Mouse (Mus musculus) heart, embryonic 10.5 days (tissue): ENCODE data around the gene Daam1. TPM values are rescaled to one million over a fixed set of nuclear protein-coding genes. Genes with fewer than 3 reads are reported as not detected.

Experiments used
- DNase-seq: peaks from one replicate; pipeline ENCODE4 v3.0.0-alpha.2; 2017; ENCODE audit warnings: low spot score
- H3K27ac ChIP-seq: fragments of 300-500 bp; sonication (generic); 2 replicates; pipeline ENCODE4 v1.5.1; 2016; ENCODE audit warnings: mild to moderate bottlenecking
- H3K27me3 ChIP-seq: fragments of 300-500 bp; sonication (generic); 2 replicates; pipeline ENCODE4 v1.6.1; 2016; ENCODE audit warnings: mild to moderate bottlenecking; ENCODE audit not compliant: poor library complexity, insufficient read depth, severe bottlenecking
- H3K36me3 ChIP-seq: fragments of 300-500 bp; sonication (generic); 2 replicates; pipeline ENCODE4 v1.6.1; 2016; ENCODE audit warnings: mild to moderate bottlenecking, moderate library complexity
- H3K4me1 ChIP-seq: fragments of 300-500 bp; sonication (generic); 2 replicates; pipeline ENCODE4 v1.6.1; 2016; ENCODE audit warnings: mild to moderate bottlenecking
- H3K4me3 ChIP-seq: fragments of 300-500 bp; sonication (generic); 2 replicates; pipeline ENCODE4 v1.5.1; 2016; ENCODE audit warnings: mild to moderate bottlenecking, moderate library complexity
- H3K9me3 ChIP-seq: fragments of 300-500 bp; sonication (generic); 2 replicates; pipeline ENCODE4 v1.6.1; 2016; ENCODE audit warnings: mild to moderate bottlenecking, moderate library complexity
- WGBS: fragments of 180-500 bp; shearing (Covaris S2); methylation state at CpG from one replicate; pipeline ENCODE4 v1.1.7; 2016; 5-methylcytosine and 5-hydroxymethylcytosine counted together
- polyA plus RNA-seq: library from polyadenylated mRNA; unstranded; fragments of >200 nt; fragmentation: Nextera tagmentation; extraction: Ambion mirVana; gene quantifications from 2 replicates; pipeline ENCODE4 v1.2.1, GENCODE M21; 2016

Gene Daam1
- polyA plus RNA-seq, 1 experiment from 2014 or later, result 11.5 TPM

- Histone ChIP-seq H3K9me3 (no peaks in the 10 kb centered on the region), H3K4me3 (no peak overlapping the region), H3K36me3 (peaks cover 79% of the 10 kb centered on the region), H3K4me1 (peaks cover 6% of the 10 kb centered on the region; the same call in 1 of the 2 replicates), H3K27me3 (no peaks in the 10 kb centered on the region), H3K27ac (no peak overlapping the region)
- no peak for DNase-seq
- WGBS, result 93% methylated on average over 18 of the region's 18 CpGs
These were observed 161.8 kb downstream of the Daam1 start for GRCm38 (mm10) chr12:71992599-71993210.

- peaks cover 19% of the 10 kb centered on the region for H3K4me1 ChIP-seq
- H3K9me3 ChIP-seq, result no peaks in the 10 kb centered on the region
- H3K4me3 ChIP-seq, result no peak overlapping the region
- H3K27ac ChIP-seq, result no peak overlapping the region
- no peaks in the 10 kb centered on the region for H3K27me3 ChIP-seq
- H3K36me3 ChIP-seq, result peaks cover 49% of the 10 kb centered on the region
- 87% methylated on average over 8 of the region's 8 CpGs for WGBS
- DNase-seq, result no peak
These were observed 165.0 kb downstream of the Daam1 start for GRCm38 (mm10) chr12:71995831-71996230.

- no peak for DNase-seq
- H3K9me3 ChIP-seq, result no peaks in the 10 kb centered on the region
- peaks cover 28% of the 10 kb centered on the region for H3K4me1 ChIP-seq
- peaks cover 38% of the 10 kb centered on the region for H3K36me3 ChIP-seq
- WGBS, result 82% methylated on average over 2 of the region's 2 CpGs
- H3K4me3 ChIP-seq, result no peak overlapping the region
- H3K27me3 ChIP-seq, result no peaks in the 10 kb centered on the region
- H3K27ac ChIP-seq, result no peak overlapping the region
These were observed 166.0 kb downstream of the Daam1 start for GRCm38 (mm10) chr12:71996920-71997319.

- Histone ChIP-seq H3K27ac (no peak overlapping the region), H3K27me3 (no peaks in the 10 kb centered on the region), H3K4me3 (no peak overlapping the region), H3K36me3 (peaks cover 35% of the 10 kb centered on the region), H3K4me1 (peaks cover 31% of the 10 kb centered on the region), H3K9me3 (no peaks in the 10 kb centered on the region)
- no peak for DNase-seq
- 82% methylated on average over 4 of the region's 4 CpGs for WGBS
These were observed 166.5 kb downstream of the Daam1 start for GRCm38 (mm10) chr12:71997364-71997763.

GRCm38 (mm10) chr12:71998653-71999052, 167.8 kb downstream of the Daam1 start:
- no peak overlapping the region for H3K4me3 ChIP-seq
- DNase-seq, result no peak
- no peaks in the 10 kb centered on the region for H3K27me3 ChIP-seq
- 65% methylated on average over 4 of the region's 4 CpGs for WGBS
- no peaks in the 10 kb centered on the region for H3K9me3 ChIP-seq
- peak overlapping the region; percentile 78 for H3K27ac ChIP-seq
- H3K4me1 ChIP-seq, result peaks cover 31% of the 10 kb centered on the region
- peaks cover 22% of the 10 kb centered on the region for H3K36me3 ChIP-seq

- H3K36me3 ChIP-seq, result 0 out of 2 replicates have a peak, but pooled peaks cover 12% of the 10 kb centered on the region
- H3K4me1 ChIP-seq, result peaks cover 29% of the 10 kb centered on the region
- no peaks in the 10 kb centered on the region for H3K9me3 ChIP-seq
- no peak for DNase-seq
- H3K27me3 ChIP-seq, result no peaks in the 10 kb centered on the region
- no peak overlapping the region for H3K4me3 ChIP-seq
- H3K27ac ChIP-seq, result no peak overlapping the region
- 90% methylated on average over 2 of the region's 2 CpGs for WGBS
These were observed 168.8 kb downstream of the Daam1 start for GRCm38 (mm10) chr12:71999671-72000070.

GRCm38 (mm10) chr12:72001811-72002210, 170.9 kb downstream of the Daam1 start:
- Histone ChIP-seq H3K36me3 (no peaks in the 10 kb centered on the region), H3K27me3 (no peaks in the 10 kb centered on the region), H3K9me3 (no peaks in the 10 kb centered on the region), H3K27ac (no peak overlapping the region; the same call in none of the 2 replicates), H3K4me3 (no peak overlapping the region), H3K4me1 (peaks cover 42% of the 10 kb centered on the region)
- no peak for DNase-seq
- WGBS, result 81% methylated on average over 1 of the region's 1 CpGs

- no peak for DNase-seq
- peak overlapping the region; percentile 19 for H3K27ac ChIP-seq
- H3K27me3 ChIP-seq, result no peaks in the 10 kb centered on the region
- H3K4me3 ChIP-seq, result no peak overlapping the region
- WGBS, result 31% methylated on average over 3 of the region's 3 CpGs
- no peaks in the 10 kb centered on the region for H3K36me3 ChIP-seq
- no peaks in the 10 kb centered on the region for H3K9me3 ChIP-seq
- peaks cover 42% of the 10 kb centered on the region for H3K4me1 ChIP-seq
These were observed 174.4 kb downstream of the Daam1 start for GRCm38 (mm10) chr12:72005307-72005706.

- DNase-seq, result no peak
These were observed 176.8 kb downstream of the Daam1 start for GRCm38 (mm10) chr12:72007656-72008055.

GRCm38 (mm10) chr12:72009051-72009902, 178.4 kb downstream of the Daam1 start:
- no peaks in the 10 kb centered on the region for H3K9me3 ChIP-seq
- H3K4me3 ChIP-seq, result no peak overlapping the region
- DNase-seq, result no peak
- no peaks in the 10 kb centered on the region for H3K27me3 ChIP-seq
- peaks cover 32% of the 10 kb centered on the region for H3K4me1 ChIP-seq
- WGBS, result 87% methylated on average over 13 of the region's 13 CpGs
- H3K27ac ChIP-seq, result no peak overlapping the region
- H3K36me3 ChIP-seq, result no peaks in the 10 kb centered on the region

More at GRCm38 (mm10) chr12:72007656-72008055, 176.8 kb downstream of the Daam1 start:
- 72% methylated on average over 3 of the region's 3 CpGs for WGBS
- Histone ChIP-seq H3K27ac (0 out of 2 replicates have a peak overlapping the region, but pooled peaks have one; percentile 36), H3K27me3 (no peaks in the 10 kb centered on the region), H3K4me3 (no peak overlapping the region), H3K9me3 (no peaks in the 10 kb centered on the region), H3K36me3 (no peaks in the 10 kb centered on the region), H3K4me1 (peaks cover 29% of the 10 kb centered on the region)

- no peak overlapping the region for H3K27ac ChIP-seq
- 96% methylated on average over 3 of the region's 3 CpGs for WGBS
- H3K27me3 ChIP-seq, result no peaks in the 10 kb centered on the region
- no peak for DNase-seq
- no peaks in the 10 kb centered on the region for H3K9me3 ChIP-seq
- H3K36me3 ChIP-seq, result no peaks in the 10 kb centered on the region
- peaks cover 24% of the 10 kb centered on the region for H3K4me1 ChIP-seq
- no peak overlapping the region for H3K4me3 ChIP-seq
These were observed 180.5 kb downstream of the Daam1 start for GRCm38 (mm10) chr12:72011404-72011803.

- H3K4me1 ChIP-seq, result peaks cover 20% of the 10 kb centered on the region
- H3K36me3 ChIP-seq, result no peaks in the 10 kb centered on the region
- no peak overlapping the region for H3K4me3 ChIP-seq
- H3K9me3 ChIP-seq, result no peaks in the 10 kb centered on the region
- H3K27me3 ChIP-seq, result no peaks in the 10 kb centered on the region
- no peak overlapping the region for H3K27ac ChIP-seq
- 89% methylated on average over 6 of the region's 6 CpGs for WGBS
- no peak for DNase-seq
These were observed 181.2 kb downstream of the Daam1 start for GRCm38 (mm10) chr12:72012126-72012525.

- H3K4me1 ChIP-seq, result peaks cover 16% of the 10 kb centered on the region
- no peak for DNase-seq
- 86% methylated on average over 13 of the region's 13 CpGs for WGBS
- no peaks in the 10 kb centered on the region for H3K36me3 ChIP-seq
- no peaks in the 10 kb centered on the region for H3K27me3 ChIP-seq
- no peak overlapping the region for H3K27ac ChIP-seq
- H3K4me3 ChIP-seq, result no peak overlapping the region
- H3K9me3 ChIP-seq, result no peaks in the 10 kb centered on the region
These were observed 183.0 kb downstream of the Daam1 start for GRCm38 (mm10) chr12:72013711-72014354.
